Mouse (Mus musculus) kidney, embryonic 14.5 days (tissue): ENCODE measurements around the gene Prkcz. TPM values are rescaled to one million over a fixed set of nuclear protein-coding genes. Genes with fewer than 3 reads are reported as not detected.

Experiments
- ATAC-seq: fragments of 200-750 bp; cut with Nextera tagmentation; 2 replicates; pipeline ENCODE4 v1.8.0; 2017; ENCODE audit warnings: moderate number of reproducible peaks, mild to moderate bottlenecking, moderate TSS enrichment, moderate library complexity; ENCODE audit not compliant: low FRiP score, low TSS enrichment
- H3K27ac ChIP-seq: fragments of 300-500 bp; sonication (generic); 2 replicates; pipeline ENCODE4 v1.5.1; 2014; ENCODE audit warnings: low read depth, mild to moderate bottlenecking, low read length, moderate library complexity, mixed read lengths
- H3K27me3 ChIP-seq: fragments of 300-500 bp; sonication (generic); 2 replicates; pipeline ENCODE4 v1.6.1; 2014; ENCODE audit warnings: mild to moderate bottlenecking, low read length; ENCODE audit not compliant: control insufficient read depth, insufficient read depth
- H3K36me3 ChIP-seq: fragments of 300-500 bp; sonication (generic); 2 replicates; pipeline ENCODE4 v1.6.1; 2014; ENCODE audit warnings: low read length, mixed read lengths; ENCODE audit not compliant: control insufficient read depth, insufficient read depth
- H3K4me1 ChIP-seq: fragments of 300-500 bp; sonication (generic); 2 replicates; pipeline ENCODE4 v1.6.1; 2014; ENCODE audit warnings: low read length, mixed read lengths; ENCODE audit not compliant: control insufficient read depth, insufficient read depth
- H3K4me2 ChIP-seq: fragments of 300-500 bp; sonication (generic); replicated peaks from 2 replicates; pipeline ENCODE4 v1.6.1; 2014; ENCODE audit warnings: low read depth, mild to moderate bottlenecking, low read length
- H3K4me3 ChIP-seq: fragments of 300-500 bp; sonication (generic); 2 replicates; pipeline ENCODE4 v1.5.1; 2014; ENCODE audit warnings: mild to moderate bottlenecking, low read length
- H3K9ac ChIP-seq: fragments of 300-500 bp; sonication (generic); 2 replicates; pipeline ENCODE4 v1.6.1; 2014; ENCODE audit warnings: low read depth, mild to moderate bottlenecking, low read length, moderate library complexity
- H3K9me3 ChIP-seq: fragments of 300-500 bp; sonication (generic); 2 replicates; pipeline ENCODE4 v1.6.1; 2016; ENCODE audit warnings: low read length; ENCODE audit not compliant: control insufficient read depth
- WGBS: fragments of 180-500 bp; shearing (Covaris S2); extraction: QIAGEN DNeasy Blood & Tissue Kit; methylation state at CpG from one replicate; pipeline ENCODE4 v1.1.7; 2014; 5-methylcytosine and 5-hydroxymethylcytosine counted together
- polyA plus RNA-seq: library from polyadenylated mRNA; unstranded; fragments of >200 nt; fragmentation: Nextera tagmentation; extraction: Ambion mirVana; gene quantifications from 2 replicates; pipeline ENCODE4 v1.2.1, GENCODE M21; 2014

Prkcz gene
- polyA plus RNA-seq, 1 experiment from 2014 or later = 10.2 TPM

GRCm38 (mm10) chr4:155387166-155387565 is 26.0 kb upstream of the Prkcz start:
- no peaks in the 10 kb centered on the region for H3K4me1 ChIP-seq
- WGBS = 79% methylated on average over 8 of the region's 8 CpGs
- no peak for ATAC-seq
- no peaks in the 10 kb centered on the region for H3K9me3 ChIP-seq
- H3K9ac ChIP-seq = no peak overlapping the region
- H3K27me3 ChIP-seq = peaks cover 10% of the 10 kb centered on the region
- no peaks in the 10 kb centered on the region for H3K36me3 ChIP-seq
- H3K27ac ChIP-seq = no peak overlapping the region
- no peak overlapping the region for H3K4me3 ChIP-seq
- H3K4me2 ChIP-seq = no peak overlapping the region

GRCm38 (mm10) chr4:155383326-155383725 is 22.2 kb upstream of the Prkcz start:
- 79% methylated on average over 4 of the region's 4 CpGs for WGBS

GRCm38 (mm10) chr4:155382752-155383151 is 21.6 kb upstream of the Prkcz start:
- Histone ChIP-seq H3K27me3 (peaks cover 10% of the 10 kb centered on the region), H3K9me3 (no peaks in the 10 kb centered on the region), H3K9ac (no peak overlapping the region), H3K27ac (no peak overlapping the region), H3K4me1 (no peaks in the 10 kb centered on the region), H3K4me2 (no peak overlapping the region), H3K4me3 (no peak overlapping the region), H3K36me3 (no peaks in the 10 kb centered on the region)
- no peak for ATAC-seq
- WGBS = 16% methylated on average over 9 of the region's 9 CpGs

More at GRCm38 (mm10) chr4:155383326-155383725, 22.2 kb upstream of the Prkcz start:
- no peaks in the 10 kb centered on the region for H3K9me3 ChIP-seq
- H3K27ac ChIP-seq = no peak overlapping the region
- no peak for ATAC-seq
- no peak overlapping the region for H3K4me2 ChIP-seq
- H3K36me3 ChIP-seq = no peaks in the 10 kb centered on the region
- H3K4me3 ChIP-seq = no peak overlapping the region
- no peaks in the 10 kb centered on the region for H3K4me1 ChIP-seq
- H3K27me3 ChIP-seq = peaks cover 10% of the 10 kb centered on the region
- H3K9ac ChIP-seq = no peak overlapping the region

GRCm38 (mm10) chr4:155381974-155382373 is 20.8 kb upstream of the Prkcz start:
- Histone ChIP-seq H3K4me1 (no peaks in the 10 kb centered on the region), H3K9ac (no peak overlapping the region), H3K27ac (no peak overlapping the region), H3K4me2 (no peak overlapping the region), H3K4me3 (no peak overlapping the region), H3K27me3 (peaks cover 10% of the 10 kb centered on the region), H3K9me3 (no peaks in the 10 kb centered on the region), H3K36me3 (no peaks in the 10 kb centered on the region)
- ATAC-seq = no peak
- 28% methylated on average over 7 of the region's 7 CpGs for WGBS

- Histone ChIP-seq H3K4me1 (no peaks in the 10 kb centered on the region), H3K9me3 (no peaks in the 10 kb centered on the region), H3K9ac (no peak overlapping the region), H3K36me3 (no peaks in the 10 kb centered on the region), H3K4me3 (no peak overlapping the region), H3K27me3 (no peaks in the 10 kb centered on the region), H3K4me2 (no peak overlapping the region), H3K27ac (no peak overlapping the region)
- ATAC-seq = no peak
- WGBS = 72% methylated on average over 5 of the region's 5 CpGs
Measured at GRCm38 (mm10) chr4:155371797-155372735, 10.9 kb upstream of the Prkcz start.

- H3K27ac ChIP-seq = no peak overlapping the region
- H3K9me3 ChIP-seq = no peaks in the 10 kb centered on the region
- no peak overlapping the region for H3K4me3 ChIP-seq
- H3K27me3 ChIP-seq = peaks cover 4% of the 10 kb centered on the region; the same call in 1 of the 2 replicates
- no peak overlapping the region for H3K4me2 ChIP-seq
- WGBS = 82% methylated on average over 15 of the region's 15 CpGs
- H3K9ac ChIP-seq = no peak overlapping the region
- no peaks in the 10 kb centered on the region for H3K36me3 ChIP-seq
- ATAC-seq = no peak
- H3K4me1 ChIP-seq = no peaks in the 10 kb centered on the region
Measured at GRCm38 (mm10) chr4:155370737-155371715, 9.9 kb upstream of the Prkcz start.

GRCm38 (mm10) chr4:155368684-155369083 is 7.5 kb upstream of the Prkcz start:
- Histone ChIP-seq H3K4me3 (no peak overlapping the region), H3K27me3 (peaks cover 4% of the 10 kb centered on the region; the same call in 1 of the 2 replicates), H3K27ac (no peak overlapping the region), H3K4me2 (no peak overlapping the region), H3K9me3 (no peaks in the 10 kb centered on the region), H3K4me1 (no peaks in the 10 kb centered on the region), H3K36me3 (no peaks in the 10 kb centered on the region), H3K9ac (no peak overlapping the region)
- WGBS = 27% methylated on average over 12 of the region's 12 CpGs
- ATAC-seq = no peak

GRCm38 (mm10) chr4:155367739-155368138 is 6.6 kb upstream of the Prkcz start:
- Histone ChIP-seq H3K9ac (no peak overlapping the region), H3K27me3 (peaks cover 8% of the 10 kb centered on the region), H3K27ac (no peak overlapping the region), H3K36me3 (no peaks in the 10 kb centered on the region), H3K4me1 (no peaks in the 10 kb centered on the region), H3K9me3 (no peaks in the 10 kb centered on the region), H3K4me2 (no peak overlapping the region), H3K4me3 (no peak overlapping the region)
- ATAC-seq = no peak
- 78% methylated on average over 9 of the region's 9 CpGs for WGBS
